Mouse (Mus musculus) liver, adult 2 months (tissue): ENCODE data around the gene Phpt1. TPM values are rescaled to one million over a fixed set of nuclear protein-coding genes. Genes with fewer than 3 reads are reported as not detected.

Experiments
- DNase-seq: peaks from one replicate; pipeline ENCODE4 v3.0.0-alpha.2; 2011; ENCODE audit warnings: low read depth, low spot score; ENCODE audit errors: extremely low read depth
- H3K27ac ChIP-seq: fragments of 200-500 bp; replicated peaks from 2 replicates; pipeline ENCODE4 v1.5.1; 2012; ENCODE audit warnings: low read depth, mild to moderate bottlenecking, control low read depth, inconsistent platforms, low read length; ENCODE audit not compliant: insufficient read depth
- H3K27me3 ChIP-seq: fragments of 200-500 bp; 2 replicates; pipeline ENCODE4 v1.6.1; 2012; ENCODE audit warnings: mild to moderate bottlenecking, moderate library complexity, low read length, inconsistent platforms; ENCODE audit not compliant: control insufficient read depth, insufficient read depth
- H3K36me3 ChIP-seq: fragments of 200-500 bp; 2 replicates; pipeline ENCODE4 v1.6.1; 2012; ENCODE audit warnings: low read length, inconsistent platforms; ENCODE audit not compliant: control insufficient read depth, insufficient read depth
- H3K4me1 ChIP-seq: fragments of 200-500 bp; 2 replicates; pipeline ENCODE4 v1.6.1; 2011; ENCODE audit warnings: low read length; ENCODE audit not compliant: control insufficient read depth, insufficient read depth
- H3K4me3 ChIP-seq: fragments of 200-500 bp; 2 replicates; pipeline ENCODE4 v1.5.1; 2011; ENCODE audit warnings: low read depth, mild to moderate bottlenecking, control low read depth, low read length, moderate library complexity; ENCODE audit not compliant: insufficient read depth
- H3K79me2 ChIP-seq: fragments of 200-500 bp; 2 replicates; pipeline ENCODE4 v1.6.1; 2012; ENCODE audit warnings: inconsistent platforms, mild to moderate bottlenecking, low read length, moderate library complexity; ENCODE audit not compliant: control insufficient read depth, insufficient read depth
- H3K9ac ChIP-seq: fragments of 200-500 bp; 2 replicates; pipeline ENCODE4 v1.6.1; 2012; ENCODE audit warnings: low read depth, mild to moderate bottlenecking, control low read depth, inconsistent platforms, low read length
- CTCF ChIP-seq: fragments of 200-500 bp; IDR thresholded peaks from 2 replicates; pipeline ENCODE4 v1.5.1; 2011; ENCODE audit warnings: low read depth, low read length, control low read depth
- POLR2A ChIP-seq: fragments of 200-500 bp; IDR thresholded peaks from 2 replicates; pipeline ENCODE4 v1.6.1; 2011; ENCODE audit warnings: low read length, control low read depth; ENCODE audit not compliant: insufficient read depth; ENCODE audit errors: extremely low read depth
- WGBS: fragments of 180-500 bp; shearing (Covaris S2); methylation state at CpG from one replicate; pipeline ENCODE4 v1.1.7; 2018; 5-methylcytosine and 5-hydroxymethylcytosine counted together
- polyA plus RNA-seq: library from polyadenylated mRNA; depleted of rRNA; stranded (reverse); fragments of >200 nt; gene quantifications from 2 replicates; pipeline ENCODE4 v1.2.3, GENCODE M21; 2012
- total RNA-seq: library from RNA; depleted of rRNA; stranded (reverse); fragments of >200 nt; gene quantifications from 2 replicates; pipeline ENCODE4 v1.2.3, GENCODE M21; 2014

The Phpt1 gene
- total and polyA plus RNA-seq, 2 experiments, result 8.2 to 39.4 TPM

DNA sequence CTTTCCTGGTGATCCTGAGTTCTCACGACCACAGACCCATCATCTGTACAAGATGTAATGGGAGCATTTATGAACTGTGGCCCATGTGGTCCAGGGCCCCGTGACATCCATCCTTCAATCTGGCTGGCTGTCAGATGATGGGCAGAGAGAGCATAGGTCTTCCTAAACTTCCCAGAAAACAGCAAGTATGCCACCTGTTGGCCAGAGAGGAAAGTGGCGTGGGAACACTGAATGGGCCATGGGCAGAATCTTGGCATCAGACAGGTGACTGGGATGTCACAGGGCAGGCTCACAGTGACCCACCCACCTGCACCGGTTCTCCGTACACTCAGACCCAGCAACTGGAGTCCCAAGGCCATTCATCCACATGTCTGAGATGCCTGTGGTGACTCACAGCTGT, 23.8 kb downstream of the Phpt1 start:
- Histone ChIP-seq H3K4me3 (no peak overlapping the region), H3K79me2 (peaks cover 2% of the 10 kb centered on the region), H3K36me3 (no peaks in the 10 kb centered on the region), H3K27me3 (no peaks in the 10 kb centered on the region), H3K9ac (no peak overlapping the region), H3K4me1 (no peaks in the 10 kb centered on the region), H3K27ac (no peak overlapping the region)
- 28% methylated on average over 5 of the region's 5 CpGs for WGBS
- peak; percentile 63 for DNase-seq
- TF ChIP-seq POLR2A (no peak), CTCF (peak; percentile 81)

DNA sequence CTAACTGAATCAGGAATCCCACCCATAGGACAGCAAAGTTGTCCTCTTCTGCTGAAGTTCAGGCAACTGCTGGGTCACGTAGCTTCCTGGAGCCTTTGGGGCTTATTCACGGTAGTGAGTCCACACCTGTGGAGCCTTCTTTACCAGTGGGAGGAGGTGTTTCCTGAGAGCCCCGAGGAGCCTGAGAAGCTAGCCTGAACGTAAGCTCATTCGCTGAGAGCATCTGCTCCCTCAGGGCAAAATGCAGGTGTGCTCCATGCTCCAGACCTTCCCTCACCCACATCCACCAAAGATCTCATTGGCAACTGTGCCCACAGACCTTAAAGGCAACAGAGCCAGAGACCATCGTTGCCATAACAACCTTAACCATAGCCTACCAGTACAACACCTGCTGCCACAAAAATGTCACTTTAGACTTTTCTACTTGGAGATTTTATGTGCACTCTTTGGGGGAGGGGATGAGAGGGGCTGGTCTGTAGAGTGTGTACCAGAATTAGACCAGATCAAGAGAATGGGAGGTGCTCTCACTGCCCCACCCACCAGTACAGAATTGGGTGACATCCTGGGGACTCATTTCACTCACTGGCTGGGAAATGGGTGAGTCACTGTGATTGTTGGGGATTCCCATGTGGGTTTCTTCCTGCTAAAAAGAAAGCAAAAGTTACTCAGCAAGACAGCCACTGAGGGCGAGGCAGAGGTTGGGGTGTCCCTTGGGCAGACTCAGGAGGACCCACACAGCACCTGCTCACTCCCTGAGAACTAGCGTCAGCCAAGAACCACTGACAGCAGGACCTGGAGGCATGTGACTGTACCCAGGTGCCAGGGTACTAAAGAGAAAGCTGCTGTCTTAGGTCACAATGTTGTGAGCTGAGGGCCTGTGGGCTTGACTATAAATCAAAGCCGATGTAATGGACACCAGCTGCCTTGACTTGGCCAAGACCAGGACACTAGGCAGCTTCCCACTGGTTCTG, 25.7 kb downstream of the Phpt1 start:
- no peak for DNase-seq
- H3K27ac ChIP-seq, result no peak overlapping the region
- 77% methylated on average over 9 of the region's 9 CpGs for WGBS
- H3K4me1 ChIP-seq, result peaks cover 5% of the 10 kb centered on the region
- H3K4me3 ChIP-seq, result no peak overlapping the region
- no peak overlapping the region for H3K9ac ChIP-seq
- no peaks in the 10 kb centered on the region for H3K36me3 ChIP-seq
- TF ChIP-seq CTCF (no peak), POLR2A (no peak)
- H3K79me2 ChIP-seq, result peaks cover 19% of the 10 kb centered on the region
- H3K27me3 ChIP-seq, result no peaks in the 10 kb centered on the region

DNA sequence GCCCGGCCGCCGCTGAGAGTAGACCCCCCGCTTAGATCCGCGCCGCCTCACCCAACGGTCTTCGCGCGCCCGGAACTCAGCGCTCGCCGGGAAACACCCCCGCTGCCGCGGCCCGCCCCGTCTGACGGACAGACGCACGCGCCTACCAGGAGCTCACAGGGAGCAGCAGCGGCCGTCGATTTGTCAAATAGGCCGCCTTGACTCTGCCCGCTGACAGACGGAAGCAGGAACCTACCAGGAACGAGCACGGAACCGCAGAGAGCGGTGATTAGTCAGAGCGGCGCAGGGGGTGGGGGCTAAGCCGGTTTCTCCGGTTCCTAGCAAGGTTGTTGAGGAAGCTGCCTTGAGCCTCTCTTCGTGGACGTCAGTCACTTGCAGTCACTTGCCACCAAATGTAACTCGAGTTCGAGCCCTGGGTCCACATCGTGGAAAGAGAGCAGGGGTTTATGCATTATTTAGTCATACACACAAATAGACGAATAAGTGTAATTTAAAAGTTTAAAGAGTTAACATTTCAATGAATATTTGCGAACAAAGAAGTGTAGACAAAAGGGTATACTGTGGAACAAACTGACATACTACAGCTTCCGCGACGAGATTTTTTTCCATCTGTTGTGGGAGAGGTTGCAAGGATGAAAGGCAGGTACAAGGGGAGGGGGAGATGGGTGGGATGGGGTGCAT, 28.1 kb downstream of the Phpt1 start, which contains the start of gene Traf2:
Gene Traf2 (minus strand): TSS at position 130 of the 681 bp plus-strand sequence.
- Histone ChIP-seq H3K4me3 (peak within 1 kb of the TSS; percentile 68), H3K27ac (peak within 1 kb of the TSS; percentile 80), H3K9ac (peak within 1 kb of the TSS; percentile 80), H3K4me1 (peaks cover 5% of the 10 kb centered on the region), H3K36me3 (no peaks in the 10 kb centered on the region), H3K27me3 (no peaks in the 10 kb centered on the region), H3K79me2 (peaks cover 24% of the 10 kb centered on the region)
- TF ChIP-seq CTCF (no peak), POLR2A (peak; percentile 52; the same call in 1 of the 2 replicates)
- peak; percentile 94 for DNase-seq
- WGBS, result 2% methylated on average over 48 of the region's 48 CpGs

DNA sequence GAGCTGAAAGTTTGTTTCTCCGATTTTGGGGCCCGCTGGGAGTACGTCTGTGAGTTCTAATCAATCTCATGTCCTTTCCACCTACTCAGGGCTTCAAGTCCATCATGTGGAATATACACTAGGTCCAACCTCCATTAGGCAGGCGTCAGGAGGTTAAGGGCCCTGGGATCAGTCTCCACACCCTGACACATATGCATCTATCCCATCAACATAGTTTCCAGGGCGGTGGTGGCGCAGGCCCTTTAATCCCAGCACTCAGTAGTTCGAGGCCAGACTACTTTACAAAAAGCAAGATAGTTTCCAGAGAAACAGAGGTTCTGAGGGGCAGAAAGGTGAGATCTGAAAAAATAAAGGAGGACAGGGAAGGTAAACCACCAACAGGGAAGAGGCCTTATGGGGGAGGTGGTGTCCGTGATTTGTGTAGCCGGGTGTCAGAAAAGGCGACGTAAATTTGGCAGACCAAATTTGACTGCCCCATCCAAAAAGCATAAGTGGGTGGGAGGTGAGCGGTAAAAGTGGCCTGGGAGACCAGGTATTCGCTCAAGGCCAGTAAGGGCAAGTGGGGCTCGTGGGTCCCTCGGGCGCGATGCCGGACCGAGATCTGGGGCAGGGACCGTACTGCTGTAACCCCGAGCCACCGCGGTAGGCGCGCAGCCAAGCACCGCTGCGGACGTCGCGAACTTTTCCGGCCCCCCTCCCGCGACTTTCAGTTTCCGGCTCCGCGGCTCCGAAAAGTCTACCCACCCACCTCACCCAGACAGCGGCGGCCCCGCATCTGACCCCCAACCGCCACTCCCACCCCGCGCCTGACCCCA, 28.8 kb downstream of the Phpt1 start:
- TF ChIP-seq POLR2A, result no peak
- no peak for TF ChIP-seq CTCF
- Histone ChIP-seq H3K9ac (peak overlapping the region; percentile 80), H3K36me3 (no peaks in the 10 kb centered on the region), H3K79me2 (peaks cover 24% of the 10 kb centered on the region), H3K4me1 (peaks cover 5% of the 10 kb centered on the region), H3K4me3 (peak overlapping the region; percentile 68), H3K27me3 (no peaks in the 10 kb centered on the region), H3K27ac (peak overlapping the region; percentile 80)
- WGBS, result 2% methylated on average over 43 of the region's 43 CpGs
- peak; percentile 52 for DNase-seq

DNA sequence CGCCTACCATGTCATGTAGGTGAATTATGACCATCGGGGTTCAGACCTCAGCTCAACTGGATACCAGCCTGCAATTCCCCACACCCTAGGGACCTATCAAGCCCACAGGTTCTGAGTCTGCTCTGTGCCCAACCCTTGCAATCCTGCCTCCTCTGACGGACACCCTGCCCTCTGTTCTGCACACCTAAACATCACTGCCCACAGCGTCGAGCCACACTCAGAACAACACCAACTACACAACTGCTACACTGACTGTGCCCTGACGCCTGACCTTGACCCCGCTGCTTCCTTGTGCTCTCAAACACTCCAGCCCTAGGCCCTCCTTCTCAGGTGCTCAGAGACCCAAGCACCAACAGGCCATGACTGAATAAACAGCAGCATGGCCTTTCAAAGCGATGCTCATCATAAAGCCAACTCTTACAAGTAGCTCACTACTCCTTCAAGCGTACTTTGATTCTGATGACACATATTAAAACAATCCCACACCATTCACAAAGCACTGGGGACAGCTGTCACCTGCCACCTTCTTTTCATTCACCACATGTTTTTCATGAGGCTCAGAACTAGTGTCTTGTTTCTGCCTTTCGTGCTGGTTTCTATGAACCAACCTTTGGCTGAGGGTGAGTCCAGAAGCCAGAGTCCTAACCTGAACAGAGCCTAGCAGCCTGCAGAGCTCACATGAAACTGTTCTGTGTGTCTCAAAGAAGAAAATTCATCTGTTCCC, 33.2 kb downstream of the Phpt1 start:
- DNase-seq, result no peak

More for the DNA sequence above, 33.2 kb downstream of the Phpt1 start:
- 84% methylated on average over 10 of the region's 10 CpGs for WGBS
- Histone ChIP-seq H3K4me3 (no peak overlapping the region), H3K27me3 (no peaks in the 10 kb centered on the region), H3K36me3 (peaks cover 10% of the 10 kb centered on the region), H3K79me2 (peaks cover 24% of the 10 kb centered on the region), H3K27ac (no peak overlapping the region), H3K4me1 (peaks cover 5% of the 10 kb centered on the region), H3K9ac (no peak overlapping the region)
- TF ChIP-seq CTCF, result no peak
